Mouse (Mus musculus): Measurements from ENCODE around the gene Scp2.

Scp2 gene

DNA sequence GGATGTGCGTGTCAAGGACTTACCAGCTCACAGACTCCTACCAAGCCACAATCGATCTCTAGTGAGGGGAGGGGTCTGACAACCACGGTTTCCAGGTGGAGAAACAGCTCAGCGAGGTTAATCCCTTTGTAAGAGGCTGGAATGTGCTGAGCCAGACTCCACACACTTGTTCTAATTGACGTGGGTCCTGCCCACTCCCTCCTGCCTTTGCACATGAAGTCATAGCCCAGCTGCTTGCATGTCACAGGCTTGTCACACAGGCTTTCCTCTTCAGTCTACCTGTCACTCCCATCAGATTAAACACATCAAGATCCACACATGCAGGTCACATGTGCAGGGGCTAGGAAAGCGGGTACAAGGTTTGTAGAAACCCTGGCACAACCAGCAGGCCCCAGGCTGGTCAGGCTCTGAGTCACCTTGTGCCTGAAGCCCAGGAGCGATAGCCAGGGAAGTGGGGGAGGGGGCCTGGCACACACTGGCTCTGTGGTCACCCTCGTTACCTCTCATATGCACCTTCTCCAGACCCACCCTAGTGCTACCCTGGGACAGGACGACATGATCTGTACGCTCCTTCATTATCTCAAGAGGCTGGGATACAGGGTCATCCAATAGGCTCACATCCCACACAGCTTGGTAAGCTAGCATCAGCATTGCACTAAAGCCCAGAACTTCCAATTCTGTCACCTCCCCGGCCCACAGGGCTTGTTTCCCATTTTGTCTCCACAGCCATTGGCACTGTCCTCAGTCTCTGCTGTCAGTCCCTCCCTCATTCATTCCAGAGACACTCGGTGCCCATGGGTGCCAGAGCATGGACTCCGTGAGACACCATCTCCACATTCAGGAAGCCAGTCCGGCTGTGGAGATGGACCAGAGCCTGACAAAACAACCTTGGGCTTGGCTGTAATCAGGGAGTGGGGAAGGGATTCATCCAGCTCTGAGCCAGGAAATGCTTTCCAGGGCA is 125.6 kb downstream of the Scp2 start:
- DNase-seq (ENCODE audit: low spot score in 2 of 2) = no peak

DNA sequence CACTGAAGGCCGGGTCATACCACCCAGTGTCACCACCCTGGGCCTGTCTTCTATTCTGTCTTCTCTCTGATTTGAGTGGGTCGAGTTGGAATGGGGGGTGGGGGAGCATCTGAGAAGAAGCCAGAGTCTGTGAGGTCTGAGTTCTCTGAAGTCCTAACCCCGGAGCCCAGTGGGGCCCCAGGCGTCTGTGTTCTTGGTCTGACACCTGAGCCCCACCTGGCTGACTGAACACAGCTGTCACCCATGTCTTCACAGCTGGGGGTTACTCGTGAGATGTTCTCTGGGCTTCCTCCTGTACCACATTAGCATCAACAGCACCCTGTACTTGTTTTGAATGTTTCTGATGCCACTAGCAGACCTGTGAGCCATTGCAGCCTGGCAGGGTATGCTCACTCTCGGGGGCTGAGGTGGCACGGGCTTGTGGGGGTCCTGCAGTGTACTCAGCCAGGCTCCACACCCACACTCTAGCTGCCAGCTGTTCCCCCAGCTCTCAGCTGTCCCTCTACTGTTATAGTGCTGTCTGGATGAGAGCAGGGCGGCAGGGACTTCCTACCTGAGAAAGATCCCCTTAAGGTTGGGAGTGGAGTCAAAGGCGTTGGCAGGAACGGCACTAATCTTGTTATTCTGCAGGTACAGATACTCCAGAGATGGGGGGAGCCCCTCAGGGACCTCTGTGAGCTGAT is 126.4 kb downstream of the Scp2 start:
- DNase-seq (ENCODE audit: low spot score in 2 of 2) = peak; percentile 54 to 64

GRCm38 (mm10) chr4:108017839-108018238 is 127.0 kb downstream of the Scp2 start:
- DNase-seq (ENCODE audit: low spot score in 2 of 2) = peak in 1 of 2 experiments; percentile 14

DNA sequence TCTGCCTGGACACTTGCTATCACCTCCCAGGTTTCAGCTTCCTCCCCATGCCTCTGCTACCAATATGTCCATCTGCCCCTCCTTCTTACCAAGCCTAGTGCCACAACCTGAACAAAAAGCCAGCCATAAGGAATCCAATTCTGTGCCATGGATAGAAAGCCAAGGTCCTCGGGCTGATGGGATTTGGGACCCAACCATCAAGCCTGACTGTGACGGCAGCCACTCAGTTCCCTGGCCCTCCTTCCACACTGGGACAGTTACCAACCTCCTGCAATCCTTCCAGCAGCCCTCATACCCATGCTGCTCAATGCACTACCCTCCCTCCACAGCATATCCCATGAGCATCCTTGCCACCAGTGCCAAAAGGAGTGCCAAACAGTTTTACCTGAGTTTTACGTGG is 128.5 kb downstream of the Scp2 start:
- DNase-seq (ENCODE audit: low spot score in 2 of 2) = no peak

- DNase-seq (ENCODE audit: low spot score in 2 of 2) = peak in 1 of 2 experiments; percentile 23
Measured at GRCm38 (mm10) chr4:108015067-108015765, 129.6 kb downstream of the Scp2 start.

DNA sequence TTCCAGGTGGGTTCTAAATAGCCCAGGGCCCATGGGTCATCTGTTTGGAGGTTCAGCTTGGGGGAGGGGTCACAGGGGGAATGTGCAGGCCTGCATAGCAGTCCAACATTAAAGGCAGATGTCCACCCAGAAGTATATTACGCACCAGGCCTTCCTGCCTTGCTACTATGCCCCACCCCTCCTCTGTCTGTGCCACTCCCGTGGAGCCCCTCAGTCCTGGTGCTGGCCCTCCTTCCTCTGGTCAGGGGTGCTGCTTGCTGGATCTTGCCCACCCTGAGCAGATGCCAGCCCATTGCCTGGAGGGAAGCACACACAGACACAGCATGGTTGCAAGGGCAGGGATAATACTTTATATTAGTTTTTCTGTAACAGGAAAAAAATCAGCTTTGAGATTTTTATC is 130.3 kb downstream of the Scp2 start:
- no peak for DNase-seq (ENCODE audit: low spot score in 2 of 2)

- DNase-seq (ENCODE audit: low spot score in 2 of 2) = no peak
Measured at GRCm38 (mm10) chr4:108008541-108008940, 136.3 kb downstream of the Scp2 start.

- DNase-seq (ENCODE audit: low spot score in 2 of 2) = no peak
Measured at GRCm38 (mm10) chr4:108007532-108008103, 137.2 kb downstream of the Scp2 start.

- no peak for DNase-seq (ENCODE audit: low spot score in 2 of 2)
Measured at GRCm38 (mm10) chr4:108005328-108005727, 139.5 kb downstream of the Scp2 start.

GRCm38 (mm10) chr4:107999380-107999779 is 145.4 kb downstream of the Scp2 start:
- no peak for DNase-seq (ENCODE audit: low spot score in 2 of 2)

GRCm38 (mm10) chr4:107998641-107999332 is 146.0 kb downstream of the Scp2 start:
- DNase-seq (ENCODE audit: low spot score in 2 of 2) = no peak

DNA sequence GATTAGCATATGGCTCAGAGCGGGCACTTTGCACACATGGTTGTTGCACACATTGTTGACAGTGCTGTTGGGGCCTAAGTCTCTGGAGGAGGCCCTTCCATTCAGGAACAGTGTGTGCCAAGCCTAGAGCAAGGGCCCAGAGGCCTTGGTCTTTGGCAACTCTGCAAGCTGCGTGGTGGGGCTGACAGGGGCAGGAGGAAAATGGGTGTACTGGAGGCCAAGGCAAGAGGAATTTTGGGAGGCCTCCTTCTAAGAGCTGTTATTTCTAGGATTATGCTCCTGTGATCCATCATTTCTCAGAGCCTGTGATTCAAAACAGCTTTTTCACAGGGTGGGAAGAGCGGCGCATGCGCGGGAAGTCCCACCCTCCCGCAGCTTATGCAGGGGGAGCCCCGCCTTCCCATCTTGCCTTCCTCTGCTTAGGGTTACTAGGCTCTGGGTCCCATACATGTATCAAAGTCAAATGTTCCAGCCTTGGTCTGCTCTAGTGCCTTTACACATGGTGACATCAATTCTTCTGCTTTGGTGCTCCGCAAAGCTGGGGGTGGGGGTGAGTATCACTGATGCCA is 148.3 kb downstream of the Scp2 start:
- no peak for DNase-seq (ENCODE audit: low spot score in 2 of 2)

DNA sequence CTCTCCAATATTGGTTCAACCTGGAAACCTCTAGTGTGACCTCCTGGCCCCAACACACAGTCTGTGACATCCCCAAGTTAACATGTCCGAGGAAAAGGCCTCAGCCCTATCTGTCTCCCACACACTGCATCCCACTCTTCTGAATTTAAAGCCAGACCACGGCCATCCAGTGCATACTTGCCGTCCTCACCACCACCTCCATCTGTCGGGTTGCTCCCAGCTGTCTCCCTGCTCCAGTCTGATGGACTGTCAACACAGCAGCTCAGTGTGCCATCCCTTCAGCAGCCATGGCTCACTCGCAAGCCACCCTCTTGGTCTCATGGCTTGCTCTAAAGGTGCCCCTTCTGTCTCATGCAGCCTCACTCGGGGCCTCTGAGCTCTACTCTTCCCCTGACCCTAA is 149.1 kb downstream of the Scp2 start:
- no peak for DNase-seq (ENCODE audit: low spot score in 2 of 2)

GRCm38 (mm10) chr4:107995011-107995410 is 149.8 kb downstream of the Scp2 start:
- DNase-seq (ENCODE audit: low spot score in 2 of 2) = no peak
